Mouse (Mus musculus): Measurements from ENCODE around the gene Cpn2.

Cpn2 gene

GRCm38 (mm10) chr16:30280676-30281297 lies 13.5 kb upstream of the Cpn2 start:
- no peak for DNase-seq (ENCODE audit: low read depth, low spot score)

DNA sequence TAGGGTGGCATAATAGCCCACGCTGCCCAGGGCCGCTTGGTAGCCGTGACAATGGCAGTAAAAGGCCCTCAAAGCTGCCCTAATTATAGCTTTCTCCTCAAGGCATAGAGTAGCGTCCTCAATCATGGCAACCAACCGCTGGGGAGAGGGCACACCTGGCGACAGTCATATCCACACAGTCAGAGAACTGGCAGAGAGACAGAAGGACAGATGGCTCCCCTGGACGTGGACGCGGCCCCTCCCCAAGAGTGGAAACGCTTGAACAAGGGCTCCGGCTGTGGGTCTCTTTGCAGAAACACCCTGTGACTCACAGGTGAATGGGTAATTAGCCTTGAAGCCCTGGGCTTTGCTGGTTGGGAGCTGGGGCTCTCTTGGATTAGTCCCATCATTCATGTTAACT lies 11.1 kb upstream of the Cpn2 start:
- DNase-seq (ENCODE audit: low read depth, low spot score) = no peak

GRCm38 (mm10) chr16:30275558-30276340 lies 8.4 kb upstream of the Cpn2 start:
- no peak for DNase-seq (ENCODE audit: low read depth, low spot score)

DNA sequence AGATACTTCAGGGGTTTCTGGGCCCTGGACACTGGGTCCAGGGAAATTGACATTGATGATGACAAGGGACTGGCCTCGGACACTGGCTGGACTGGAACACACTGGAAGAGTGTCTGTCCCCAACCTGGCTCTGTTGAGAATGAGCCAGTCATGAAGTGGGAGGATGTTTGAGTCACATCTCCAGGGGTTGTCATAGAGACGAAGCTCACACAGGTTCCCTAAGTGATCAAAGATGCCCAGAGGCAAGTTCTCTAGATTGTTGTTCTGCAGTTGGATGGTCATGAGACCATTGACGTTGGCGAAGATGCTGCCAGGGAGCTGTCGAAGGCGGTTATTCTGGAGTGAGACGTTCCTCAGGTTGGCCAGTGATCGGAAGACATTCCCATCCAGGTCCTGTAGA lies 5.8 kb upstream of the Cpn2 start:
- DNase-seq (ENCODE audit: low read depth, low spot score) = no peak

- DNase-seq (ENCODE audit: low read depth, low spot score) = no peak
Observed at GRCm38 (mm10) chr16:30271941-30272595, 4.8 kb upstream of the Cpn2 start.

DNA sequence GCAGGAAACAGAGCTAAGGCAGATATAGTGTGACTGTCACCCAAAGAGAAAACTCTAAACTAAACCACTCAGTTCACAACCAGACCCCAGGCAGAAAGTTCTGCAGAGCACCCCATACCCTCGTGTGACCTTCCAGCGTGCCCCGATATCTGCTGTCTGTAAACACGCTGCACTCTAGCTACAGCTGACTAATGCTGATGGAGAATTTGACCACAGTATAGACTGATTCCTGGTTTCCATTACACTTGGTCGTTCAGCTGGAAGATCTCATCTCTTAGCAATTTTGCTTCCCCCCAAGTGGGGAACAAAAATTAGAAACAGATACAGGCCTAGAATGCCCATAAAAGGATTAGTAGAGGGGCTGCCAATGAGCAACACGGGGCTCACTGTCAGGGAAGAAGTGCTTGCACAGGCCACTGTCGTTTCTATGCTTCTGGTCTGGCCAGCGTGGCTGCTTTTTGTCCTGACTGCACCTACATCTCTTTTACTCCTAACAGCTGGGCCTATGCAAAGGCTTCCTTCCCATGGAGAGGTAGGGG lies 4.0 kb upstream of the Cpn2 start:
- no peak for DNase-seq (ENCODE audit: low read depth, low spot score)

DNA sequence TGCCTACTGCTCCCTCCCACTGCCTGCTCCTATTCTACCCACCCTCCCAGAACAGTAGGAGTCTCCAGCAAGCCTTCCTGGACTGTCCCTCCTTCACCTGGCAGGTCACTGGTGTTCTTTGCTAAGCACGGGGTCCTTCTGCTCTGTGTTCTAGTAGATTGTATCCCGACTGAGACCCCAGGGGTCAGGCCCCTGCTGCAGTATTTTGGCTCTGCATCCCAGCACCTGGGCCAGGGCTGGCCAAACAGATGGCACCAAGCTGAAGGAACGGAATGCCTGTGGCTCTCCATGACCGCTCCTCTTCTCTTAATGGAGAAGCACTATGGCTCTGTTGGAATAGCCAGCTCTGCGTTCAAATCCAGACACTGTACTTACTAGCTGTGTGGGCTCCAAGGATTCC lies 738 bp downstream of the Cpn2 start:
- DNase-seq (ENCODE audit: low read depth, low spot score) = no peak

DNA sequence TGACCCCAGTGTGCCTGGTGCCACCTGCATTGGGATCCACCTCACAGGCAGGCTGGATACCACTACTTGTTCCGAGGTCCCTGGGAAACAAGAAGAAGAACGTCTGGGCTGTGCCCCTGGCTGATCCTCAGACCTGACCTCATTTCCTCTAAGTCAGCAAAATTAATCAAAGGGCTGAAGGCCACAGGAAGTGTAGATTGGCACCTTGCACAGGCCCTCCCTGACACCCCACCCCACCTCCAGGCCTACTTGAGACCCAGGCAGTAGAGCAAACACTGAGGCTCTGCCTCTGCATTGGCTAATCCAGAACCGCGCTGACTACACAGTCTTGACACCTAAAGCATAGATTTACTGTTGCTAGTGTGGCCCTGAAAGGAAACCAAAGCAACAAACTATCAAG lies 1.7 kb downstream of the Cpn2 start:
- no peak for DNase-seq (ENCODE audit: low read depth, low spot score)

DNA sequence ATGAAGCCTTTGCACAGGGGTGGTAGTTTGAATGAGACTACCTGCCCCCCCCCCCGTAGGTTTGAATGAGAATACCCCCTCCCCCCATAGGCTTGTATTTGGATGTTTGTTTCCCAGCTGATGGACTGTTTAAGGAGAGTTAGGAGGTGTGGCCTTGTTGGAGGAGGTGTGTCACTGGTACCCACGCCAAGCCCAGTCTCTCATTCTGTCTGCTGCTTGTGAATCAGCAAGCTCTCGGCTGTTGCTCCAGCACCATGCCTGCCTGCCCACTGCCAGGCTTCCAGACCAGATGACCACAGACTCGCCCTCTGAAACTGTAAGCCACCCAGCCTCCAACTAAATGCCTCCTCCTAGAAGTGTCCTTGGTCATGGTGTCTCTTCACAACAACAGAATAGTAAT lies 4.1 kb downstream of the Cpn2 start:
- DNase-seq (ENCODE audit: low read depth, low spot score) = no peak

- DNase-seq (ENCODE audit: low read depth, low spot score) = no peak
Observed at GRCm38 (mm10) chr16:30262664-30263063, 4.6 kb downstream of the Cpn2 start.

DNA sequence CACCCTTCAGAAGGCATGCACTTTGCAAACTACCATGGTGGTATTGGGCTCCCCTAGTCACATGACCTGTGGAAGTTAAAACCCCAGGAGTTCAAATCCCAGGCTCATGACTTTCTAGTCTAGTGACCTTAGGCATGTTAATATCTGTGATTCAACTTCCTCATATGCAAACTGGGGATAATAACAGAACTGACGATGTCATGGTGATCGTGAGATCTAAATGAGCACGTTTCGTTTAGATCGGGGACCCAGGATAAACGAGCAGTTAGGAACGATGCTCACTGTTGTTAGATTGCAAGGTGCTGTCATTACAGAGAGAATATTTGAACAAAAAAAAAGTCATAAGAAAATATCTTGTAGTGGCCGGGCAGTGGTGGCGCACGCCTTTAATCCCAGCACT lies 5.1 kb downstream of the Cpn2 start:
- no peak for DNase-seq (ENCODE audit: low read depth, low spot score)

DNA sequence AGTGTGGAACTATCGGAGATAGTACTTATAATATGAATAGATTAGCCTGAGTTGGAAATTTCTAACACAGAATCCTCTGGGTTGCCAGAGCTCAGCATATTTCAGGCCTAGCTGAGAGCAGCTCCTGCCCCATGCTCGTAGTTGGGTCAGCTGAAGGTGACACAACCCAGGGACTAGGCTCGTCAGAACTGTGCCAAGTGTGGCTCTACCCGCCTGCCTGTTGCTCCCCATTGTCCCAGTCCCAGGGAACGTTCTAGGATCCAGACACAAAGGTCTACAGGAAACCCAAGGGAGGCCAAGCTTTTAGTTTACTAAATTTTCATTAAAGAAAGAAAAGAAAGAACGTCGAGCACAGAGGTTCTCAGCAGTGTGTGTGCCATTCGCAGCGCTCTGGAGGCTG lies 6.0 kb downstream of the Cpn2 start:
- no peak for DNase-seq (ENCODE audit: low read depth, low spot score)

GRCm38 (mm10) chr16:30260012-30260635 lies 7.2 kb downstream of the Cpn2 start:
- DNase-seq (ENCODE audit: low read depth, low spot score) = no peak

DNA sequence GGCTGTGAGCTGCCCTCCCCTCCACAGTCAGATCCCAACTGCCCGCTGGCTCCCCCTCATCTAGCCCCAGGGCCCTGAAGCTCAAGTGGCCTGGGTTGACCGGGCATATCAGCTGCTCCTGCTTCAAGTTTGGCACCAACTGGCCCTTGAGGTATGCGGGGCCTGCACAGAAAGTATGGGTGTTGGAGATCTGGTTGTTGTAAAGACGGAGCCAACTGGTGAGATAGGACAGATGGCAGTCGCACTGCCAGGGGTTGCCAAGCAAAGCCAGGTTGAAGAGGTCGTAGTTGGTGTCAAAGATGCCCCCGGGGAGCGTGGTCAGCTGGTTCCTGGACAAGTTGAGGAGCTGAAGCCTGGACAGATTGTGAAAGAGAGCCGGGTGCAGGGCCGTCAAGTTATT lies 7.9 kb downstream of the Cpn2 start:
- no peak for DNase-seq (ENCODE audit: low read depth, low spot score)

GRCm38 (mm10) chr16:30258441-30258840 lies 8.9 kb downstream of the Cpn2 start:
- no peak for DNase-seq (ENCODE audit: low read depth, low spot score)

- no peak for DNase-seq (ENCODE audit: low read depth, low spot score)
Observed at GRCm38 (mm10) chr16:30257718-30258117, 9.6 kb downstream of the Cpn2 start.

DNA sequence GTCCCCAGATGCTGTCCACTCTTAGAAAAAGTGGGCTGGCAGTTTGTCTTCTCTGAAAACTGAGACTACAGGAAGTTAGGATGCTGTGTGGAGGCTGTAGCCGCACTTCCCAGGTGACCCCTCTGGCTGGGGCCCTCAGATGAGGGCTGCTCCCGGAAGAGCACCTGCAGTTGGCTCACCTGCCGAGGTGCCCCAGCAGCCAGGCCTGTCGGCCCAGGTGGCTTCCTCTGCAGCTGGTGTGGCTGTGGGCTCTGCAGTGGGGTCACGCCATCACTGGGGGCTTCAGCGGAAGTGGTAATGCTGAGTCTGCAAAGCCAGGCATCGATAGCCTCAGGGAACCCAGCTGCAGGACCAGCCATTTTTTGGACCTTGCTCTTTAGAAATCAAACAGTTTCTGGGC lies 12.2 kb downstream of the Cpn2 start:
- no peak for DNase-seq (ENCODE audit: low read depth, low spot score)

DNA sequence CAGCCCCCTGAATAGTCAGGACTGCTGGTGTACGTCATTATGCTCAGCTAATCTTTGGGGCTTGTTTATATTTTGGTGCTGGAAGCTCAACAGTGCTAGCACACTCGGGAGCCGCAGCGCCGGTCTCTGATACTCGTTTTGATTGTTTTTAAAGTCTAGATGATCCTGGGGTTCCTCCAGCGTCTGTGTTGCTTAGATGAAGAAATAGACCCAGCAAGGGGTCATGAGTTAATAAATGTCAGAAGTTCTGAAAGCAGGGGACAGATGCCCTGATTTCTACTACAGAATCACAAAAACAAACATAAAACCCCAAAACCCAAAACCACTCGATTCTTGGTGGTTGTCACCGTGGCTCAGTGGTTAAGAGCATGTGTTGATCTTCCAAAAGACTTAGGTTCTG lies 13.4 kb downstream of the Cpn2 start:
- no peak for DNase-seq (ENCODE audit: low read depth, low spot score)

GRCm38 (mm10) chr16:30253374-30253773 lies 13.9 kb downstream of the Cpn2 start:
- DNase-seq (ENCODE audit: low read depth, low spot score) = no peak

DNA sequence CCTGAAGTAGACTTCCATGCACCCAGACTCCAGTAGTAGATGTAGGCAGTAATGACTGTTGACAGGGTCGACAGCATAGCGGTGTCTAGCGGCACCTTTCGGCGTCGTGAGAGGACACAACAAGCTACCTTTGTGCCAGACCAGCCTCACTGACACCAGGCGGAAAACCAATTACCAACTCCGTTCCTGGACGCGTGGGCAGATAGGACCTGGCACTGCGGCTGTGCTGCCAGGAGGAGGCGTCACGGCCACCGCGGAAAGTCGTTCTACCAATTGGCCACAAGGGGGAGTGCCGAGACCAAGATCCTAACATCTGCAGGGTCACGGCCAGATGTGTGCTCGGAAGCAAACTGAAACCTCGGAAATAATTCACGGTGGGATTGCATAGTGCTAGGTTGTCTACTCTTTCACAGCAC lies 15.3 kb downstream of the Cpn2 start:
- no peak for DNase-seq (ENCODE audit: low read depth, low spot score)

DNA sequence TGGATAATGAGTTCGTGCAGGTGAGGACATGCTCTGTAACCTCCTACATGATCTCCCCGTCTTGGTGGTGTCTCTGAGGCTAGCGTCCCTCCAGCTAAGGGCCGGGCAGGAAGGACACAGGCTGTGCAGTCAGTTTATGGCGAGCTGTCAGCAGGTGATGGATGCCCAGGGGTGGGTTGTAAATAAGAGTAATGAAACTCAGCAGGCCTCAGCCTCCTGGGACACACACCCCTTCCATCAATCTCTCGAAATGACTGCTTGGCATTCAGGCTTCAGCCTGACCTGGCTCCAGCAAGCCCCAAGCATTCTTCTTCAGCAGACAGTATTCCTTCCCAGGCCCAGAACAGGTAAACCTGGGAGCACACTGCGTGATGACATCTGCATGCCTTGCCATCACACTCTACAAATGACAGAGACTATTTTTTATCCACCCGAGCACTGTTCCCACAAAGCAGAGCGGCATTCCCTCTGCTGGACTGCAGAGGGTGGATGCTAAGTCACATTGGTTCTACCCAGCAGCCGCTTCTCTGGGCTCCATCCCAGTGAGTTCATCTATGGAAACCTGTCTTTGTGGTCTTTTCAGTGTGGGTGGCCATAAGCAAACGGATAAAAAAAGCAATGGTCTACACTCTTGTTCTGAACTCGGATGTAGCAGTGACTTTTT lies 23.1 kb downstream of the Cpn2 start:
- no peak for DNase-seq (ENCODE audit: low read depth, low spot score)

GRCm38 (mm10) chr16:30241623-30242022 lies 25.7 kb downstream of the Cpn2 start:
- DNase-seq (ENCODE audit: low read depth, low spot score) = no peak

Measured in brain, embryonic 18.5 days (tissue).